Mouse (Mus musculus): ENCODE data around the gene Glod4. TPM values are rescaled to one million over a fixed set of nuclear protein-coding genes. Genes with fewer than 3 reads are reported as not detected.

The Glod4 gene
- total RNA-seq, 1 experiment from 2014 or later = 85.9 TPM

GRCm38 (mm10) chr11:76160251-76160650 lies 83.3 kb downstream of the Glod4 start:
- ATAC-seq (replicated peaks; ENCODE audit: insufficient number of reproducible peaks, low FRiP score, low TSS enrichment, poor library complexity, severe bottlenecking) = no peak

DNA sequence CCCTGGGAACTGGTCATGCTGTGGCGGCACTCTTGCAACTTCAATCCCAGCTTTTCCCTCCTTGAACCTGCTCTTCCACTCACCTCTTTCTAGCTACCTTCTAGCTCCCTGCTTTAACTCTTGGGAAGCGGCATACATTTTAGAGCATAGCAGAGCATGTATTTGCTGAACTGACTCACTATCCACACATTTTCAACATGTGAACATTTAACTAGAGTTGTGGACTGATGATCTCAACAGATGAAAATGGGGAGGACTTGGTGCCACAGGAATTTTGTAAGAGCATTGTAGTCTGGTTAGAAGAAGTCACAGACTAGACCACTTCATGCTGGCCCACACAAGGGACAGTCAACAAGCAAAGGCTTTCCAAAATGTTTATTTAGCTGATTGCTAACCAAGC lies 85.2 kb downstream of the Glod4 start:
- ATAC-seq (replicated peaks; ENCODE audit: insufficient number of reproducible peaks, low FRiP score, low TSS enrichment, poor library complexity, severe bottlenecking) = no peak

DNA sequence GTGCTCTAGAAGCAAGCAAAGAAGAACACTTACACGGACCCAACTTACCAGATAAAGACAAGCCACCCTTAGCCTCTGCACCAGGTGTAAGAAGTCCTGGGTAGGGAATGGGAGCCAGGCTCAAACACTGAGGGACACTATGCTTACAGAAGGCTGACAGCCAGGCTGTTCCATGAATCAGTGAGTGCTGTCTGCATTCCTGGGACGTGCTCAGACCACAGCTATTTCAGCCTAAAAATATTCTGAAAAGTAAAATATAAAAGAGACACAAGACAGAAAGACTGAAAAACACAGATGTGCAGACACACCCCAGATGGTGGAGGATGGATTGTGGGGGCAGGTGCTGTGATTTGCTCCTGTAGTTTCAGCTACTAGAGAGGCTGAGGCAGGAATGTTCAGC lies 88.7 kb downstream of the Glod4 start:
- no peak for ATAC-seq (replicated peaks; ENCODE audit: insufficient number of reproducible peaks, low FRiP score, low TSS enrichment, poor library complexity, severe bottlenecking)

- ATAC-seq (replicated peaks; ENCODE audit: insufficient number of reproducible peaks, low FRiP score, low TSS enrichment, poor library complexity, severe bottlenecking) = no peak
Observed at GRCm38 (mm10) chr11:76154200-76154599, 89.3 kb downstream of the Glod4 start.

DNA sequence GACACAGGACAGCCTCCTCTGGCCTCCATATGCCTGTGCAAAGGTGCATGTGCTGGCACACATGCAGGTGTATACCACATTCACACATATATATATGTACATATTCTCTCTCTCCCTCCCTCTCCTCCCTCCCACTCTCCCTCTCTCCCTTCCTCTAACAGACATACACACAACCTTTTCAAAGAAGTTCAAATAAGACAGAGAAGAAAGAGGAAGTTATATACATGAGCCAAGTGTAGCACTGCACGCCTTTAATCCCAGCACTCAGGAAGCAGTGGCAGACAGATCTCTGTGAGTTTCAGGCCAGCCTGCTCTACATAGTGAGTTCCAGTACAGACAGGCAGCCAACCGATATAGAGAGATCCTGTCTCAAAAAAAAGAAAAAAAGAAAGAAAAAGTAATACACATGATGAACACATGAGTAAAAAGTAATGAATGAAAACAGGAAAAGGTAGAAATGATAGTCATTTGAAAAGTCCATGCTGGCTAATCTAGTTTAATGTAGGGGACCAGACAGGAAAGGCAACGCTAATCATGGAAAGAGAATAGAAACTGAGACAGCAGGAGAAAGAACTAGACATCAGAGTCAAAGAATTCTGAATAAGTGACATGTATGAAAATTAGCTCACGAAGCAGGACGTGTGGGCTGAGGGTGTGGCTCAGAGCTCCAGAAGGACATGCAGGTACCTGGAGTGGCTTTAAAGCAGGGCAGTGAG lies 90.1 kb downstream of the Glod4 start:
- no peak for ATAC-seq (replicated peaks; ENCODE audit: insufficient number of reproducible peaks, low FRiP score, low TSS enrichment, poor library complexity, severe bottlenecking)

- ATAC-seq (replicated peaks; ENCODE audit: insufficient number of reproducible peaks, low FRiP score, low TSS enrichment, poor library complexity, severe bottlenecking) = no peak
Observed at GRCm38 (mm10) chr11:76150980-76151379, 92.5 kb downstream of the Glod4 start.

- no peak for ATAC-seq (replicated peaks; ENCODE audit: insufficient number of reproducible peaks, low FRiP score, low TSS enrichment, poor library complexity, severe bottlenecking)
Observed at GRCm38 (mm10) chr11:76148055-76149008, 95.2 kb downstream of the Glod4 start.

DNA sequence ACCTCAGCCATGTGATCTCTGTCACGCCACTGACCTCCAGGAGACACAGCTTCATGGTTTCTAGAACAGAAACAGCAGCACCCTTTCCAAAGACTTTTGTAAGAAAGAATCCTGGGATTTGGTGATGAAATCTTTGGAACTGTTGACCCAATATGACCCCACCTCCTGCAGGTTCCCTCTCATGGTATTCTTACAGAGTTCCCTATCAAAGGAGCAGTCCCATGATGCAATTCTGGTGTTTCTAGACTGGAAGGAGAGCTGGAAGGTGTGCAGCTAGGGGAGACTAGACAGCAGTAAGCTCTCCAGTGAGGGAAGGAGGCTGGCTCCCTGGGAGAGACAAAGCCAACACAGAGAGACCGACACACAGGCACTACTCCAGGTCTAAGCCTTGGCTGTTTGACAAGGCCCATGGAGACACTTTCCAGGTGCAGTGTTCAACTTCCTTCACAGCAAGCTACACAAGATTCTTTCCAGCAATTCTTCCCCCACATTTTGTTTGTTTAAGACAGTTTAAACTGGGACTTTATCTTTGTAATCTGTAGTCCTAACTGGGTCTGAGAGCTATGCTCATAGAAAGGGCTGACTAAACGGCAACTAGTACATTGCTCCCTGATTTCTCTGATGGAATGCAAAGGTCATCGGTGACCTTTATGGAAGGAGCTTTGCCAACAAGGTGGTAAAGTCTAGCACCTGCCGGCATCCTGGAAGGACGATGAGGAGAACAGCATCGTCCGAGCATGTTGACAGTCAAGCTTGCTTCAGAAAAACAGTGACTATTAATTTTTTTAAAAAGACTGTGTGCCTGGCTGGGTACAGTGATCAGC lies 97.1 kb downstream of the Glod4 start:
- ATAC-seq (replicated peaks; ENCODE audit: insufficient number of reproducible peaks, low FRiP score, low TSS enrichment, poor library complexity, severe bottlenecking) = no peak

DNA sequence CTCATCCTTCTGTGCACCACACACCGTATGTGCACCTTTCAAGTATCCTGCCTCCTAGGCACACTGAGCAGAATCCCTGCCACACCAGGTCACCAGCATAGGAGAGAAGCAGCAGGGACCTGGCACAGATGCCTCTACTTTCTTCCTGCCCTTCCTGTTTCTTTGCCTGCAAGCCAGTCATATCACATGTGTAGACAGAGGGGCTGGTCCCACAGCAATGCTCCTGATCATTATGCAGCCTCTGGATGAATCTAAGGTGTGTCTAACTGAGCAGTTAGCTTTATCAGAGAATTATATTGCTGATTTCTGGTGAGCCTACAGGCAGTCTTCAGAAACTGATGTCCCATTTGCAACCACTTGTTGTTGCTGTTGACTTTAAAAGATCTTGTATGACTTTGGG lies 98.4 kb downstream of the Glod4 start:
- no peak for ATAC-seq (replicated peaks; ENCODE audit: insufficient number of reproducible peaks, low FRiP score, low TSS enrichment, poor library complexity, severe bottlenecking)

DNA sequence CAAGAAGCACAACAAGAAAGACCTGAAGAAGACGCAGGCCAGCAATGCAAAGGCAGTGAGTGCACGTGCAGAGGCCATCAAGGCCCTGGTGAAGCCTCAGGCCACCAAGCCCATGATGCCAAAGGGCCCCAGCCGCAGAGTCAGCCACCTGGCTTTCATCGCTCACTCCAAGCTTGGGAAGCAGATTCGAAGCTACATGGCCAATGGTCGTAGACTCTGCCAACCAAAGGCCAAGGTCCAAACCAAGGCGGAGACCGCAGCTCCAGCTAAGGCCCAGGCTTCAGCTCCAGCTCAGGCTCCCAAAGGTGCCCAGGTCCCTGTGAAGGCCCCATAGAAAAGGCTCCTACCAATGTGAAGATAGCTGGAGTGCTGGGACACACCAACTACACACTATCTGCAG lies 99.1 kb downstream of the Glod4 start:
- ATAC-seq (replicated peaks; ENCODE audit: insufficient number of reproducible peaks, low FRiP score, low TSS enrichment, poor library complexity, severe bottlenecking) = no peak

GRCm38 (mm10) chr11:76137996-76138395 lies 105.5 kb downstream of the Glod4 start:
- no peak for ATAC-seq (replicated peaks; ENCODE audit: insufficient number of reproducible peaks, low FRiP score, low TSS enrichment, poor library complexity, severe bottlenecking)

DNA sequence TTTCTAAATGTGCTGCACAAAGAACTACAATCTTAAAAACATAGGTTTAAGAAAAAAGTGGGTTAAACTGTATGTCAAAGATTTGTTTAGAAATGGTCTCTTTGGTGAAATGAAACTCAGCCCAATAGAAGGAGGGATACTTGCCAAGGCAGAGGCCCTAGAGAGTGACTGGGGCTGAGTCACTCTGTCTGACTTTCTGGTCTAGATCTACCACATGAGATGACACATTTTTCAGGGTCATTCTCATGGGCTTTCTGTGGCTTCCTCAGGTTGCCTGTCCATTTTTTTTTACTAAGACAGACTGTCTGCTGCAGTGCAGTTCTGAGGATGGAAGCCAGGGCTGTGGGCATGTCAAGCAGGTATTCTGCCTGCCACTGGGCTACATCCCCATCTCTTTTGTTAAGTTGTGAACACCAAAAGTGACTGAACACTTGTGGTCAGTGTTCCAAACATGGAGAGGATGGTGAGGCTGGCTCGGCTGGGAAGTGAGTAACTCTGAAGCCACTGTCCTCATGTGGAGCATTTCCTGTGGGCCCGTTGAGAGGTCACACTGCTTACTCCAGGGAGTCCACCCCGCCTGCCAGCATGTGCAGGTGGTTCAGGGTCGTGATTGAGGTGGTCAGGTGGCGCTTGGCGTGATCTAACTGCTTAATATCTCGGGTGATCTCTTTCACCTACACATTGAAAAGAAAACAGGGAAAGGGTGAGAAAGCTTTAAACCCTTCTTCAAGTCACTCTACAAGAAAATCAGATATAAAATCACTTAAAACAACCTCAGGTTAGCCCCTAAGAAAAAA lies 107.7 kb downstream of the Glod4 start:
- no peak for ATAC-seq (replicated peaks; ENCODE audit: insufficient number of reproducible peaks, low FRiP score, low TSS enrichment, poor library complexity, severe bottlenecking)

GRCm38 (mm10) chr11:76130859-76131258 lies 112.7 kb downstream of the Glod4 start:
- ATAC-seq (replicated peaks; ENCODE audit: insufficient number of reproducible peaks, low FRiP score, low TSS enrichment, poor library complexity, severe bottlenecking) = no peak

- no peak for ATAC-seq (replicated peaks; ENCODE audit: insufficient number of reproducible peaks, low FRiP score, low TSS enrichment, poor library complexity, severe bottlenecking)
Observed at GRCm38 (mm10) chr11:76125386-76125785, 118.1 kb downstream of the Glod4 start.

- no peak for ATAC-seq (replicated peaks; ENCODE audit: insufficient number of reproducible peaks, low FRiP score, low TSS enrichment, poor library complexity, severe bottlenecking)
Observed at GRCm38 (mm10) chr11:76123517-76123916, 120.0 kb downstream of the Glod4 start.

- no peak for ATAC-seq (replicated peaks; ENCODE audit: insufficient number of reproducible peaks, low FRiP score, low TSS enrichment, poor library complexity, severe bottlenecking)
Observed at GRCm38 (mm10) chr11:76122571-76122970, 121.0 kb downstream of the Glod4 start.

DNA sequence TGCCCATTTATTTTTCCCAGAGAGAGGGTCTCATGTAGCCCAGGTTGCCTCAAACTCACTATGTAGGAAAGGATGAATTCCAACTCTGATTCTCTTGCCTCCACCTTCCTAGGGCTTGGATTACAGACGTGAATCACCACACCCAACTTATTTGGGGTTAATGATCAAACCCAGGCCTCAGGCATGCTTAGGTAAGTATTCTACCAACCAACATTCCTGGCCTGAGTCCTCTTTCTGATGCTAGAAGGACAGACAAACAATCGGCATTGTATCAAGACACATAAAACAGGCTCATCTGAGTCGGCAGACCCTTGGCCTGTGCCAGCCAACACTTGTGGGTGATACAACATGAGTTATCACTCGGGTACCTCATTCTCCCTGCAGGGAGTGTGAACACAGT lies 122.4 kb downstream of the Glod4 start:
- no peak for ATAC-seq (replicated peaks; ENCODE audit: insufficient number of reproducible peaks, low FRiP score, low TSS enrichment, poor library complexity, severe bottlenecking)

DNA sequence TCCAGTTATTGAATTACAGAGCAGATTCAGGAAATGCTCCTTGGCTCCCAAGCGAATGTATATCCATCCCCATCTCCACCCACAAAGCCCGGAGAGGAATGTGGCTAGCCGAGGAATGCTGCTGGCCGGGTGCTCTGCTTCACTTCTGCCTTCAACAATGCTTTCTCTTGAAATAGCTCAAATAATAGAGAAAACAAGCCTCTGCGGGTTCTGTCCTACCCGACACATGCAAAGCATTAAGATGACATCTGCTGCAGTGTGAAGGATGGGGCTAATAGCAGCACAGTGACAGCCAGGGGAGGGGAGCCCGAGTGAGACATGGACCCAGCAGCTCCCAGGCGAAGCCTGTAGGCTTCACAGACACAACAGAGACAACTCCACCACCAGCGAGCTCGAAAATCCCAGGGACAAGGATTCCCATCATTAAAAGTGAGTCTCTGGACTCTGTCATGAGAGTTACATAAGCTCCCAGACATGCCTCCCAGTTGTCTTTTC lies 123.1 kb downstream of the Glod4 start:
- ATAC-seq (replicated peaks; ENCODE audit: insufficient number of reproducible peaks, low FRiP score, low TSS enrichment, poor library complexity, severe bottlenecking) = no peak
